Mouse (Mus musculus) lung, postnatal 4 days (tissue): Measurements from ENCODE around the gene Uggt2.

ENCODE experiments used
- DNase-seq, 2 experiments: peaks; one replicate each; pipeline ENCODE4 v3.0.0; 2021

Uggt2 gene

GRCm38 (mm10) chr14:118980890-118981289, 118.3 kb downstream of the Uggt2 start:
- no peak for DNase-seq

- DNase-seq = no peak
Measured at GRCm38 (mm10) chr14:118980358-118980757, 118.9 kb downstream of the Uggt2 start.

- no peak for DNase-seq
Measured at GRCm38 (mm10) chr14:118979571-118980325, 119.5 kb downstream of the Uggt2 start.

GRCm38 (mm10) chr14:118977136-118977816, 122.0 kb downstream of the Uggt2 start:
- no peak for DNase-seq

- DNase-seq = no peak
Measured at GRCm38 (mm10) chr14:118972268-118972667, 127.0 kb downstream of the Uggt2 start.

GRCm38 (mm10) chr14:118967646-118968045, 131.6 kb downstream of the Uggt2 start:
- DNase-seq = no peak

- no peak for DNase-seq
Measured at GRCm38 (mm10) chr14:118965356-118966000, 133.8 kb downstream of the Uggt2 start.

- DNase-seq = no peak
Measured at GRCm38 (mm10) chr14:118958010-118958409, 141.2 kb downstream of the Uggt2 start.

GRCm38 (mm10) chr14:118951912-118952583, 147.2 kb downstream of the Uggt2 start:
- no peak for DNase-seq

GRCm38 (mm10) chr14:118948841-118949240, 150.4 kb downstream of the Uggt2 start:
- DNase-seq = no peak

GRCm38 (mm10) chr14:118944702-118945101, 154.5 kb downstream of the Uggt2 start:
- DNase-seq = no peak

GRCm38 (mm10) chr14:118942076-118942475, 157.2 kb downstream of the Uggt2 start:
- DNase-seq = no peak

GRCm38 (mm10) chr14:118940796-118941495, 158.3 kb downstream of the Uggt2 start:
- DNase-seq = no peak

- DNase-seq = peak in 1 of 2 experiments; percentile 27
Measured at GRCm38 (mm10) chr14:118938551-118938950, 160.7 kb downstream of the Uggt2 start.

- peak; percentile 100 for DNase-seq
Measured at GRCm38 (mm10) chr14:118937533-118938492, 161.4 kb downstream of the Uggt2 start, which contains the start of gene Dnajc3. Dnajc3 (plus strand) TSS chr14:118937976.

GRCm38 (mm10) chr14:118936952-118937351, 162.3 kb downstream of the Uggt2 start:
- DNase-seq = no peak

GRCm38 (mm10) chr14:118936236-118936635, 163.0 kb downstream of the Uggt2 start:
- DNase-seq = no peak
